ENCODE assay signal across 11 mouse cellular contexts in genomic region chr6:34651298-34651697, GRCm38 (mm10).
"Had no signal": no experiment of that assay in that cellular context is flagged by ENCODE, and none has a peak within 500 bp of the region (broad histone marks: within the 10 kb centered on the region; RNA-seq: fewer than 3 reads in every experiment).

No protein-coding gene starts in this region.

- ATAC-seq: intestine, embryonic 16.5 days had no signal

- H3K27me3 ChIP-seq: limb, embryonic 13.5 days; neural tube, embryonic 12.5 days had no signal

- H3K27ac ChIP-seq: layer of hippocampus, adult 2 months; limb, embryonic 13.5 days; liver, embryonic 14.5 days; midbrain, embryonic 10.5 days; neural tube, embryonic 12.5 days; stomach, postnatal 0 days had no signal

- H3K9me3 ChIP-seq: limb, embryonic 13.5 days; midbrain, embryonic 10.5 days; neural tube, embryonic 12.5 days had no signal

- H3K36me3 ChIP-seq: limb, embryonic 13.5 days; midbrain, embryonic 10.5 days; neural tube, embryonic 12.5 days had no signal

- H3K4me1 ChIP-seq: midbrain, embryonic 10.5 days had no signal

- DNase-seq: left cerebral cortex, postnatal 4 days; lung, adult 18-20 months; midbrain, embryonic 14.5 days; thymus, postnatal 4 days had no signal

- H3K4me2 ChIP-seq: limb, embryonic 13.5 days; neural tube, embryonic 12.5 days had no signal

- H3K4me3 ChIP-seq: layer of hippocampus, adult 2 months; limb, embryonic 13.5 days; midbrain, embryonic 10.5 days; neural tube, embryonic 12.5 days had no signal

- H3K9ac ChIP-seq: limb, embryonic 13.5 days; liver, embryonic 14.5 days; neural tube, embryonic 12.5 days had no signal
